In the genomic region with DNA sequence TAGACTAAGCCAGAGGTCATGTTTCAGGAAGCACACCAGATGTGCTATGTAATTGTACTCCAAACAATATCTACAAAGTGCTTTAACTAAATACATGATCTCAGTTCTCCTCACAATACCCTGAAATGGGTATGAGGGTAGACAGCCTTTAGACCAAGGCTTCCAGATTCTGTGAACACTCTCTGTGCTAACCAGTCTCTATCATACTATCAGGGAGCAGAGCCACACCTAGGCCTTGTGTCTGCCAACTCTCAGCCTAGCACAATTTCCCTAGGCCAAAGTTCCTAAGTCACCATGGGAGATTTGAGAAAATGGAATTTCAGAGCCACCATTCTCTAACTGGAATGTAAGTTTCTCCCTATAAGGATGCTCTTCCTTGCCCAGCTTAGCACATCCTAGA, we compare ENCODE assay signal across 25 mouse cellular contexts.
DNase-seq lines count a peak whose midpoint lies in the region; ATAC-seq and TF ChIP-seq lines count a peak whose summit lies in the region.
"Had no signal": no experiment of that assay in that cellular context is flagged by ENCODE, and none has a peak within 500 bp of the region (broad histone marks: within the 10 kb centered on the region; RNA-seq: fewer than 3 reads in every experiment).

No protein-coding gene starts in this region.

- peak; percentile 14 for DNase-seq in liver, adult 2 months (ENCODE audit: extremely low read depth, low read depth, low spot score)
- DNase-seq in liver, embryonic 11.5 days (ENCODE audit: low spot score), result no peak
- DNase-seq in stomach, postnatal 0 days (ENCODE audit: low spot score), result no peak
- DNase-seq in cerebellum, postnatal 36 days, result no peak
- no peak for DNase-seq in heart, embryonic 10.5 days (ENCODE audit: low spot score)
- DNase-seq: cerebellum, adult 11-12 months; cerebellum, adult 9-11 months; gastrocnemius, postnatal 14 days; kidney, adult 11 months; layer of hippocampus, postnatal 36 days; left cerebral cortex, postnatal 4 days; retina, postnatal 1 day; right cerebral cortex, postnatal 14 days had no signal

- TF ChIP-seq POLR2A in liver, adult 2 months (IDR thresholded peaks at IDR 0.05; ENCODE audit: extremely low read depth, insufficient read depth, low read length), result no peak
- TF ChIP-seq POLR2A in small intestine, adult 2 months (IDR thresholded peaks at IDR 0.05; ENCODE audit: low read depth, low read length), result no peak

- H3K79me2 ChIP-seq in liver, adult 2 months (ENCODE audit: control insufficient read depth, insufficient read depth, low read length), result no peaks in the 10 kb centered on the region

- H3K4me2 ChIP-seq in liver, embryonic 11.5 days, result no peak overlapping the region
- H3K4me2 ChIP-seq in stomach, embryonic 14.5 days (replicated peaks; ENCODE audit: low read depth, low read length), result no peak overlapping the region
- no peak overlapping the region for H3K4me2 ChIP-seq in stomach, postnatal 0 days (replicated peaks; ENCODE audit: low read depth)
- H3K4me2 ChIP-seq: embryonic facial prominence, embryonic 15.5 days; forebrain, embryonic 13.5 days; heart, embryonic 15.5 days; liver, embryonic 12.5 days; midbrain, embryonic 13.5 days had no signal

- ATAC-seq in liver, embryonic 11.5 days (replicated peaks; ENCODE audit: low FRiP score), result no peak
- ATAC-seq in stomach, embryonic 14.5 days (ENCODE audit: insufficient number of reproducible peaks, insufficient read depth, low FRiP score, low read depth), result no peak
- ATAC-seq in stomach, postnatal 0 days (ENCODE audit: low FRiP score, low TSS enrichment), result no peak
- ATAC-seq: CD4-positive, CD25-positive, alpha-beta regulatory T cell, adult 4 months; forebrain, embryonic 13.5 days; hindbrain, embryonic 16.5 days; liver, embryonic 12.5 days; midbrain, embryonic 13.5 days had no signal

- H3K27ac ChIP-seq in liver, adult 2 months (replicated peaks; ENCODE audit: insufficient read depth, low read depth, low read length), result no peak overlapping the region
- no peak overlapping the region for H3K27ac ChIP-seq in liver, embryonic 11.5 days (ENCODE audit: low read depth, low read length)
- H3K27ac ChIP-seq in stomach, embryonic 14.5 days (ENCODE audit: low read length), result peak overlapping the region; percentile 74
- H3K27ac ChIP-seq in stomach, postnatal 0 days (replicated peaks), result no peak overlapping the region
- H3K27ac ChIP-seq in small intestine, adult 2 months (ENCODE audit: insufficient read depth, low read depth, low read length), result peak overlapping the region; percentile 32; the same call in 1 of the 2 replicates
- no peak overlapping the region for H3K27ac ChIP-seq in heart, embryonic 10.5 days
- H3K27ac ChIP-seq: embryonic facial prominence, embryonic 15.5 days; forebrain, embryonic 13.5 days; heart, embryonic 15.5 days; liver, embryonic 12.5 days; midbrain, embryonic 13.5 days had no signal

- no peaks in the 10 kb centered on the region for H3K9me3 ChIP-seq in liver, embryonic 11.5 days (ENCODE audit: control insufficient read depth, low read length)
- no peaks in the 10 kb centered on the region for H3K9me3 ChIP-seq in stomach, embryonic 14.5 days (ENCODE audit: control insufficient read depth, low read depth, low read length)
- H3K9me3 ChIP-seq in stomach, postnatal 0 days (ENCODE audit: control insufficient read depth, low read length), result no peaks in the 10 kb centered on the region
- H3K9me3 ChIP-seq in heart, embryonic 10.5 days, result no peaks in the 10 kb centered on the region
- H3K9me3 ChIP-seq: embryonic facial prominence, embryonic 10.5 days; embryonic facial prominence, embryonic 15.5 days; forebrain, embryonic 13.5 days; heart, embryonic 15.5 days; liver, embryonic 12.5 days; megakaryocyte, embryonic 14.5 days; midbrain, embryonic 13.5 days had no signal

- H3K4me3 ChIP-seq in liver, adult 2 months (ENCODE audit: insufficient read depth, low read depth, low read length), result no peak overlapping the region
- H3K4me3 ChIP-seq in liver, embryonic 11.5 days (ENCODE audit: low read depth, low read length), result no peak overlapping the region
- no peak overlapping the region for H3K4me3 ChIP-seq in stomach, embryonic 14.5 days (ENCODE audit: low read depth, low read length)
- no peak overlapping the region for H3K4me3 ChIP-seq in stomach, postnatal 0 days (ENCODE audit: low read depth, low read length)
- H3K4me3 ChIP-seq in small intestine, adult 2 months (ENCODE audit: low read depth, low read length), result no peak overlapping the region
- no peak overlapping the region for H3K4me3 ChIP-seq in heart, embryonic 10.5 days
- H3K4me3 ChIP-seq: embryonic facial prominence, embryonic 10.5 days; embryonic facial prominence, embryonic 15.5 days; forebrain, embryonic 13.5 days; heart, embryonic 15.5 days; liver, embryonic 12.5 days; megakaryocyte, embryonic 14.5 days; midbrain, embryonic 13.5 days had no signal

- H3K36me3 ChIP-seq in liver, adult 2 months (ENCODE audit: control insufficient read depth, insufficient read depth, low read length), result no peaks in the 10 kb centered on the region
- H3K36me3 ChIP-seq in liver, embryonic 11.5 days (ENCODE audit: control insufficient read depth, insufficient read depth, low read length), result no peaks in the 10 kb centered on the region
- no peaks in the 10 kb centered on the region for H3K36me3 ChIP-seq in stomach, embryonic 14.5 days (ENCODE audit: control insufficient read depth, insufficient read depth, low read length)
- no peaks in the 10 kb centered on the region for H3K36me3 ChIP-seq in stomach, postnatal 0 days (ENCODE audit: control insufficient read depth, insufficient read depth, low read length)
- H3K36me3 ChIP-seq in small intestine, adult 2 months (ENCODE audit: control insufficient read depth, insufficient read depth, low read length), result no peaks in the 10 kb centered on the region
- H3K36me3 ChIP-seq in heart, embryonic 10.5 days, result no peaks in the 10 kb centered on the region
- H3K36me3 ChIP-seq: embryonic facial prominence, embryonic 10.5 days; embryonic facial prominence, embryonic 15.5 days; heart, embryonic 15.5 days; midbrain, embryonic 13.5 days had no signal

- H3K9ac ChIP-seq in liver, adult 2 months (ENCODE audit: low read depth, low read length), result no peak overlapping the region
- no peak overlapping the region for H3K9ac ChIP-seq in liver, embryonic 11.5 days (ENCODE audit: low read depth, low read length)
- H3K9ac ChIP-seq in stomach, embryonic 14.5 days (replicated peaks; ENCODE audit: low read depth, low read length), result no peak overlapping the region
- no peak overlapping the region for H3K9ac ChIP-seq in stomach, postnatal 0 days (ENCODE audit: low read length)
- H3K9ac ChIP-seq: embryonic facial prominence, embryonic 15.5 days; forebrain, embryonic 13.5 days; heart, embryonic 15.5 days; liver, embryonic 12.5 days; liver, postnatal 0 days; midbrain, embryonic 13.5 days had no signal

- no peak for TF ChIP-seq CTCF in liver, adult 2 months (IDR thresholded peaks at IDR 0.05; ENCODE audit: low read depth, low read length)
- no peak for TF ChIP-seq CTCF in stomach, postnatal 0 days (IDR thresholded peaks at IDR 0.05; ENCODE audit: low read depth)
- no peak for TF ChIP-seq CTCF in small intestine, adult 2 months (IDR thresholded peaks at IDR 0.05; ENCODE audit: extremely low read depth, insufficient read length, insufficient replicate concordance, low read depth, low read length)

- no peaks in the 10 kb centered on the region for H3K27me3 ChIP-seq in liver, adult 2 months (ENCODE audit: control insufficient read depth, insufficient read depth, low read length)
- H3K27me3 ChIP-seq in liver, embryonic 11.5 days (replicated peaks; ENCODE audit: control insufficient read depth, insufficient read depth, low read length), result no peaks in the 10 kb centered on the region; the same call in 1 of the 2 replicates
- no peaks in the 10 kb centered on the region for H3K27me3 ChIP-seq in stomach, embryonic 14.5 days (ENCODE audit: control insufficient read depth, insufficient read depth, low read length)
- H3K27me3 ChIP-seq in stomach, postnatal 0 days (ENCODE audit: control insufficient read depth, insufficient read depth, low read length), result no peaks in the 10 kb centered on the region
- no peaks in the 10 kb centered on the region for H3K27me3 ChIP-seq in small intestine, adult 2 months (ENCODE audit: control insufficient read depth, insufficient read depth, low read length)
- no peaks in the 10 kb centered on the region for H3K27me3 ChIP-seq in heart, embryonic 10.5 days (ENCODE audit: insufficient read depth, poor library complexity, severe bottlenecking)
- H3K27me3 ChIP-seq: forebrain, embryonic 13.5 days; heart, embryonic 15.5 days; liver, embryonic 12.5 days; midbrain, embryonic 13.5 days had no signal

- TF ChIP-seq EP300 in stomach, postnatal 0 days (optimal IDR thresholded peaks at IDR 0.05), result no peak

- no peaks in the 10 kb centered on the region for H3K4me1 ChIP-seq in liver, adult 2 months (ENCODE audit: control insufficient read depth, insufficient read depth, low read length)
- no peaks in the 10 kb centered on the region; the same call in 1 of the 2 replicates for H3K4me1 ChIP-seq in liver, embryonic 11.5 days (replicated peaks; ENCODE audit: control insufficient read depth, insufficient read depth, low read length)
- H3K4me1 ChIP-seq in stomach, embryonic 14.5 days (ENCODE audit: control insufficient read depth, insufficient read depth, low read length), result peaks cover 22% of the 10 kb centered on the region
- peaks cover 4% of the 10 kb centered on the region; the same call in 1 of the 2 replicates for H3K4me1 ChIP-seq in stomach, postnatal 0 days (replicated peaks; ENCODE audit: control insufficient read depth, insufficient read depth)
- H3K4me1 ChIP-seq in small intestine, adult 2 months (ENCODE audit: control insufficient read depth, insufficient read depth, insufficient read length, low read length), result peaks cover 6% of the 10 kb centered on the region
- no peaks in the 10 kb centered on the region for H3K4me1 ChIP-seq in heart, embryonic 10.5 days
- H3K4me1 ChIP-seq: liver, embryonic 12.5 days; megakaryocyte, embryonic 14.5 days had no signal

Comparison
In these comparisons a context has a peak if more than half of its experiments do, and no peak if none do; other contexts are left out.
1. H3K27ac ChIP-seq: peak in stomach, embryonic 14.5 days (single experiment) and small intestine, adult 2 months (single experiment); none in liver, adult 2 months (single experiment), liver, embryonic 11.5 days (single experiment), stomach, postnatal 0 days (single experiment) and heart, embryonic 10.5 days (single experiment).